In genomic region chr17:82909189-82909588, GRCm38 (mm10) we compare ENCODE assay signal across 15 mouse cellular contexts.
"Had no signal": no experiment of that assay in that cellular context is flagged by ENCODE, and none has a peak within 500 bp of the region (broad histone marks: within the 10 kb centered on the region; RNA-seq: fewer than 3 reads in every experiment).

No protein-coding gene starts in this region.

- H3K27ac ChIP-seq: limb, embryonic 13.5 days; liver, embryonic 14.5 days; midbrain, embryonic 15.5 days had no signal

- DNase-seq: kidney, adult 18-20 months; kidney, postnatal 10 days; kidney, postnatal 4 days; left cerebral cortex, postnatal 4 days; lung, adult 2 months; lung, postnatal 36 days; right cerebral cortex, postnatal 4 days; spleen, adult 18-20 months; thymus, adult 18-20 months; thymus, postnatal 14 days had no signal

- H3K9ac ChIP-seq: limb, embryonic 13.5 days; liver, embryonic 14.5 days; midbrain, embryonic 15.5 days had no signal

- H3K9me3 ChIP-seq: limb, embryonic 13.5 days; midbrain, embryonic 15.5 days had no signal

- ATAC-seq: lung, postnatal 0 days; midbrain, embryonic 15.5 days had no signal

- H3K4me1 ChIP-seq: limb, embryonic 13.5 days; midbrain, embryonic 15.5 days had no signal

- H3K4me3 ChIP-seq: limb, embryonic 13.5 days; midbrain, embryonic 15.5 days had no signal

- H3K36me3 ChIP-seq: limb, embryonic 13.5 days; midbrain, embryonic 15.5 days had no signal

- H3K4me2 ChIP-seq: limb, embryonic 13.5 days; midbrain, embryonic 11.5 days; midbrain, embryonic 15.5 days had no signal

- H3K27me3 ChIP-seq: limb, embryonic 13.5 days; midbrain, embryonic 15.5 days had no signal
